Mouse (Mus musculus) CH12.LX (cell line): ENCODE measurements at regions not wholly inside any gene's neighbourhood (a gene's known extent, or its start where the extent isn't known, plus 50 kb on each side); places are given as distances from the start of the nearest gene placed in this dataset.

Experiments used
- DNase-seq: peaks from one replicate; pipeline ENCODE4 v3.0.0-alpha.2; 2013; ENCODE audit errors: extremely low read depth
- H3K27ac ChIP-seq: 2 replicates; pipeline ENCODE4 v1.5.1; 2012; ENCODE audit warnings: low read depth, mild to moderate bottlenecking, control low read depth, moderate library complexity; ENCODE audit not compliant: insufficient read depth
- H3K27me3 ChIP-seq: replicated peaks from 2 replicates; pipeline ENCODE3; 2012; ENCODE audit warnings: inconsistent platforms
- H3K36me3 ChIP-seq, 2 experiments: replicated peaks in 1 of 2; 2 replicates each; pipeline versions ENCODE3 to v1.6.1; 2012; ENCODE audit warnings: inconsistent platforms in 1 of 2, low read length in 1 of 2, mild to moderate bottlenecking in 1 of 2, mixed read lengths in 1 of 2, moderate library complexity in 1 of 2; ENCODE audit not compliant: control insufficient read depth in 1 of 2, insufficient read depth in 1 of 2
- H3K4me1 ChIP-seq, 2 experiments: 2 replicates each; pipeline ENCODE4 v1.6.1; 2012; ENCODE audit warnings: inconsistent platforms in 1 of 2, moderate library complexity in 1 of 2; ENCODE audit not compliant: insufficient read depth in 2 of 2, control insufficient read depth in 1 of 2
- H3K4me2 ChIP-seq: 2 replicates; pipeline ENCODE4 v1.6.1; 2012; ENCODE audit warnings: low read depth, mild to moderate bottlenecking, control low read depth; ENCODE audit not compliant: poor library complexity, insufficient read depth, severe bottlenecking
- H3K4me3 ChIP-seq, 3 experiments: fragments of 150-350 bp in 1 of 3; sonication (generic) in 1 of 3; replicated peaks in 1 of 3; 2 replicates each; pipeline versions ENCODE3 to v1.5.1; 2011 to 2012; ENCODE audit warnings: low read depth in 2 of 3, low read length in 2 of 3, mild to moderate bottlenecking in 2 of 3, moderate library complexity in 2 of 3, control low read depth in 1 of 3, improper control_type of control experiment in 1 of 3, inconsistent platforms in 1 of 3, mixed read lengths in 1 of 3; ENCODE audit not compliant: poor library complexity in 1 of 3
- H3K79me2 ChIP-seq: replicated peaks from 2 replicates; pipeline ENCODE4 v1.6.1; 2012; ENCODE audit warnings: mild to moderate bottlenecking, moderate library complexity; ENCODE audit not compliant: control insufficient read depth, poor library complexity, insufficient read depth, severe bottlenecking; ENCODE audit errors: extremely low read depth
- H3K9ac ChIP-seq: 2 replicates; pipeline ENCODE4 v1.6.1; 2012; ENCODE audit warnings: low read depth, mild to moderate bottlenecking, control low read depth, moderate library complexity; ENCODE audit not compliant: insufficient read depth
- H3K9me3 ChIP-seq: replicated peaks from 2 replicates; pipeline ENCODE3; 2012; ENCODE audit warnings: low read length, inconsistent platforms, mixed read lengths
- E2F4 ChIP-seq: IDR thresholded peaks from 2 replicates; pipeline ENCODE4 v1.6.1; 2011; ENCODE audit warnings: low read depth, low read length, improper control_type of control experiment; ENCODE audit not compliant: insufficient replicate concordance
- ELF1 ChIP-seq: IDR thresholded peaks from 2 replicates; pipeline ENCODE4 v1.6.1; 2014; ENCODE audit warnings: low read depth, mild to moderate bottlenecking, inconsistent platforms, low read length, improper control_type of control experiment
- JUND ChIP-seq: conservative IDR thresholded peaks from 2 replicates; pipeline ENCODE4 v1.6.1; 2011; ENCODE audit warnings: low read depth, low read length, improper control_type of control experiment
- MAX ChIP-seq: IDR thresholded peaks from 2 replicates; pipeline ENCODE4 v1.6.1; 2011; ENCODE audit warnings: low read length, improper control_type of control experiment
- MAZ ChIP-seq: IDR thresholded peaks from 2 replicates; pipeline ENCODE4 v1.6.1; 2012; ENCODE audit warnings: low read depth, mild to moderate bottlenecking, inconsistent platforms, low read length, improper control_type of control experiment, moderate library complexity
- MYC ChIP-seq: IDR thresholded peaks from 2 replicates; pipeline ENCODE4 v1.6.1; 2011; ENCODE audit warnings: low read depth, mild to moderate bottlenecking, improper control_type of control experiment, low read length
- NRF1 ChIP-seq: IDR thresholded peaks from 2 replicates; pipeline ENCODE4 v1.6.1; 2014; ENCODE audit warnings: low read depth, mild to moderate bottlenecking, inconsistent platforms, low read length, improper control_type of control experiment, moderate library complexity
- UBTF ChIP-seq: IDR thresholded peaks from 2 replicates; pipeline ENCODE4 v1.6.1; 2012; ENCODE audit warnings: low read depth, mild to moderate bottlenecking, inconsistent platforms, low read length, improper control_type of control experiment, moderate library complexity
- ZMIZ1 ChIP-seq: IDR thresholded peaks from 2 replicates; pipeline ENCODE4 v1.6.1; 2012; ENCODE audit warnings: low read depth, mild to moderate bottlenecking, inconsistent platforms, low read length, improper control_type of control experiment
- ZNF384 ChIP-seq: IDR thresholded peaks from 2 replicates; pipeline ENCODE4 v1.6.1; 2012; ENCODE audit warnings: low read depth, low read length, improper control_type of control experiment, inconsistent platforms
- dilution Hi-C: fragments of 300-500 bp; cut with MboI; formaldehyde crosslinking; loops from 2 replicates; pipeline ENCODE4 v1.14.3; 2020; ENCODE audit warnings: low sequenced_read_pairs; ENCODE audit not compliant: extremely low pct_unique_long_range_greater_than_20kb, extremely low pct_ligation_motif_present
- in situ Hi-C: fragments of 300-500 bp; cut with MboI; formaldehyde crosslinking; loops from 3 replicates; pipeline ENCODE4 v1.14.3; 2019; ENCODE audit warnings: low sequenced_read_pairs, low pct_ligation_motif_present, low pct_unique_long_range_greater_than_20kb, mixed read lengths

GRCm38 (mm10) chr19:42668385-42669098 lies 55.9 kb upstream of the Loxl4 start:
- no peak for TF ChIP-seq MAZ
- TF ChIP-seq E2F4 = no peak
- no peaks in the 10 kb centered on the region for H3K36me3 ChIP-seq
- H3K4me2 ChIP-seq = no peak overlapping the region
- DNase-seq = no peak
- H3K9me3 ChIP-seq = no peaks in the 10 kb centered on the region
- in situ Hi-C loops (no loop called here), dilution Hi-C loops (no loop called here)
- no peaks in the 10 kb centered on the region for H3K79me2 ChIP-seq
- H3K4me1 ChIP-seq = peaks cover 0 to 3% of the 10 kb centered on the region in 2 experiments; a peak in 1 of 4 replicates
- no peak overlapping the region for H3K9ac ChIP-seq
- no peak overlapping the region for H3K27ac ChIP-seq
- peaks cover 78% of the 10 kb centered on the region for H3K27me3 ChIP-seq
- H3K4me3 ChIP-seq = no peak overlapping the region

- no peaks in the 10 kb centered on the region for H3K4me1 ChIP-seq
Measured at GRCm38 (mm10) chr19:42666906-42667305, 54.3 kb upstream of the Loxl4 start.

More at GRCm38 (mm10) chr19:42666906-42667305, 54.3 kb upstream of the Loxl4 start:
- Histone ChIP-seq H3K27ac (no peak overlapping the region), H3K79me2 (no peaks in the 10 kb centered on the region), H3K4me3 (no peak overlapping the region), H3K36me3 (no peaks in the 10 kb centered on the region), H3K27me3 (peaks cover 75% of the 10 kb centered on the region), H3K9ac (no peak overlapping the region), H3K9me3 (no peaks in the 10 kb centered on the region), H3K4me2 (no peak overlapping the region)
- in situ Hi-C loops (no loop called here), dilution Hi-C loops (no loop called here)
- no peak for DNase-seq
- TF ChIP-seq ZMIZ1 (no peak), ZNF384 (no peak), ELF1 (no peak), UBTF (no peak), MAX (no peak), JUND (no peak), MAZ (no peak), MYC (no peak), NRF1 (no peak)
